Mouse (Mus musculus) lung, adult 2 months (tissue): ENCODE data around the gene Vav3.

Source experiments
- CTCF ChIP-seq: fragments of 200-500 bp; IDR thresholded peaks from 2 replicates; pipeline ENCODE4 v1.5.1; 2011; ENCODE audit warnings: mild to moderate bottlenecking, low read length, control low read depth; ENCODE audit not compliant: insufficient read depth
- POLR2A ChIP-seq: fragments of 200-500 bp; IDR thresholded peaks from 2 replicates; pipeline ENCODE4 v1.6.1; 2011; ENCODE audit warnings: low read depth, mild to moderate bottlenecking, control low read depth, low read length, borderline replicate concordance; ENCODE audit errors: extremely low read depth

GRCm38 (mm10) chr3:109731592-109732230 lies 391.3 kb downstream of the Vav3 start:
- TF ChIP-seq POLR2A (no peak), CTCF (no peak)
